Mouse (Mus musculus) hindbrain, embryonic 13.5 days (tissue): ENCODE measurements around the gene Cth. TPM values are rescaled to one million over a fixed set of nuclear protein-coding genes. Genes with fewer than 3 reads are reported as not detected.
A peak's percentile ranks its signal among the peaks of the same experiment; 100 is the strongest.
"Not testable (repeated sequence)": the region's sequence is repeated elsewhere in the genome, so short reads cannot be mapped to it uniquely, and the experiment has no call there.

Experiments
- ATAC-seq: fragments of 200-750 bp; cut with Nextera tagmentation; 2 replicates; pipeline ENCODE4 v1.8.0; 2017; ENCODE audit warnings: moderate TSS enrichment; ENCODE audit not compliant: low FRiP score
- H3K27ac ChIP-seq: fragments of 300-500 bp; sonication (generic); 2 replicates; pipeline ENCODE4 v1.5.1; 2015; ENCODE audit warnings: inconsistent platforms, mild to moderate bottlenecking, moderate library complexity
- H3K27me3 ChIP-seq: fragments of 300-500 bp; sonication (generic); 2 replicates; pipeline ENCODE4 v1.6.1; 2015; ENCODE audit warnings: mild to moderate bottlenecking, inconsistent platforms
- H3K36me3 ChIP-seq: fragments of 300-500 bp; sonication (generic); 2 replicates; pipeline ENCODE4 v1.6.1; 2015; ENCODE audit warnings: mild to moderate bottlenecking, inconsistent platforms
- H3K4me1 ChIP-seq: fragments of 300-500 bp; sonication (generic); replicated peaks from 2 replicates; pipeline ENCODE4 v1.6.1; 2015; ENCODE audit warnings: inconsistent platforms
- H3K4me2 ChIP-seq: fragments of 300-500 bp; sonication (generic); 2 replicates; pipeline ENCODE4 v1.6.1; 2015; ENCODE audit warnings: inconsistent platforms, mild to moderate bottlenecking, moderate library complexity
- H3K4me3 ChIP-seq: fragments of 300-500 bp; sonication (generic); 2 replicates; pipeline ENCODE4 v1.5.1; 2015; ENCODE audit warnings: mild to moderate bottlenecking, inconsistent platforms
- H3K9ac ChIP-seq: fragments of 300-500 bp; sonication (generic); 2 replicates; pipeline ENCODE4 v1.6.1; 2015; ENCODE audit warnings: mild to moderate bottlenecking, inconsistent platforms
- H3K9me3 ChIP-seq: fragments of 300-500 bp; sonication (generic); 2 replicates; pipeline ENCODE4 v1.6.1; 2016; ENCODE audit warnings: inconsistent platforms
- WGBS: fragments of 180-500 bp; shearing (Covaris S2); methylation state at CpG from one replicate; pipeline ENCODE4 v1.1.7; 2015; 5-methylcytosine and 5-hydroxymethylcytosine counted together
- polyA plus RNA-seq: library from polyadenylated mRNA; unstranded; fragments of >200 nt; fragmentation: Nextera tagmentation; extraction: Ambion mirVana; gene quantifications from 2 replicates; pipeline ENCODE4 v1.2.1, GENCODE M21; 2015

Gene Cth
- 3.1 and 3.2 TPM in 2 replicates for polyA plus RNA-seq

DNA sequence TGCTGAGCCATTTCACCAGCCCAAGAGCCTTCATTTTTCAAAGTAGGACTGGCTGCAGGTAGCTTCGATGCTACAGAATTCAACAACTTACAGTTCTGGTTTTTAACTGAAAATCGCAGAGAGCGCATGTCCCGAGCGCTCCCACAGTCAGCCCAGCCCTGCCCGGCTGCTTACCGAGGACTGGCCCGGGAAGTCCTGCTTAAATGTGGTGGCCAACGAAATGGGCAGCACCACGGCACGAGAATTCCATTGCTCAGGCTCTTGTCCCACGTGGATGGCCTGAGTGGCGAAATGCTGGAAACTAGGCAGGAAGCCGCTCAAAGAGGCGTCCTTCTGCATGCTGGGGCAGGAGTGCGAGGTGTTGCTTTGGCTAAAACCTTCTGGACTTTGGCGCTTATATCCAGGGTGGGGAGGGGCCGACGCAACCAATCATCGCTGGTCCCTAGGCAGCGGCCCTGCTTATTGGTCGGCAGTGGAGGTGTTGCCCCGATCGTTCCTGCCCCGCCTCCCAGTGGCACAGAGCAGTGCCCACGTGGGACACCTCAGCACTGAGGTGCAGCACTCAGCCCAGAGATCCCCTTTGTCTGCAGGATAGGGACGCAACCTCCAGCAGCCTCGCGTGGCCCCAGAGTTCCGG, at the start of gene Cth:
TSS of gene Cth (minus strand) at position 386 of the 637 bp plus-strand sequence.
- H3K4me3 ChIP-seq, result peak within 1 kb of the TSS; percentile 56
- no peaks in the 10 kb centered on the region for H3K27me3 ChIP-seq
- H3K4me1 ChIP-seq, result peaks cover 6% of the 10 kb centered on the region
- H3K9me3 ChIP-seq, result no peaks in the 10 kb centered on the region
- WGBS, result 1% methylated on average over 30 of the region's 30 CpGs
- peak within 1 kb of the TSS; percentile 62 for H3K9ac ChIP-seq
- ATAC-seq, result peak; percentile 100
- peak within 1 kb of the TSS; percentile 94 for H3K4me2 ChIP-seq
- H3K36me3 ChIP-seq, result no peaks in the 10 kb centered on the region
- H3K27ac ChIP-seq, result no peak within 1 kb of the TSS

DNA sequence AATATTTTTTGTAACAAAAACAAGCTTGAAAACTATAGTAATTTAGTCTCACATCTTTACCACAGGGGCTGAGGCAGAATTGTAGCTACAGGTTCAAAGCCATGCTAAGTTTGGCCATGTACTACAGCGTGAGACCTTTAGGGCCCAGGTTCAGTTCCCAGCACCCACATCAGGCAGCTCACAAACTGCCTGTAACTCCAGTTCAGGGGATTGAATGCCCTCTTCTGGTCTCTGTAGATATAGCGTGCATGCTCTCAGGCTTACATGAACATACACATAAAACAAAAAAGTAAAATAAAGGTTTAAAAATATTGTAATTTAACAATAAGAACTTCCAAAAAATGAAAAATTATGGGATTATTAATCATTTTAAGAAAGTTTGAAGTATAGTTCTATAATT, 48.4 kb upstream of the Cth start:
- H3K4me1 ChIP-seq, result no peaks in the 10 kb centered on the region
- ATAC-seq, result no peak
- no peaks in the 10 kb centered on the region for H3K9me3 ChIP-seq
- no peak overlapping the region for H3K4me3 ChIP-seq
- no peak overlapping the region for H3K9ac ChIP-seq
- no peak overlapping the region for H3K27ac ChIP-seq
- 96% methylated on average over 2 of the region's 2 CpGs for WGBS
- H3K36me3 ChIP-seq, result peaks cover 5% of the 10 kb centered on the region
- H3K27me3 ChIP-seq, result no peaks in the 10 kb centered on the region
- H3K4me2 ChIP-seq, result no peak overlapping the region

DNA sequence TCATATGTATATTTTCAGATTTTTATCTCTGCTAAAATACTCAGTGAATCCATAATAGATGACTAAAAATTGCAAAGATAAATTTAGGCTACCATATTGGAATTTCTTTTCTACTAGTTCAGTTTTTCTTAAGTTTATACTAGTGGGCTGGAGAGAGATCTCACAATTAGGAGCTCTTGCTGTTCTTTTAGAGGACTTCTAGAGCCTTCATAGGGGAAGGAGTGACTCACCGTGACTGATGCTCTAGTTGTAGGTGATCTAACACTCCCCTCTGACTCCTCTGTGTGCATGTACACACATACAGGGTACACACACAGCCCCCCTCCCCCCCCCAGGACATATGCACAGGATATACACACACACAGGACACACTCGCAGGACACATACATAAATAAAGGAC, 46.3 kb upstream of the Cth start:
- Histone ChIP-seq H3K36me3 (peaks cover 5% of the 10 kb centered on the region), H3K4me3 (no peak overlapping the region), H3K4me2 (no peak overlapping the region), H3K9me3 (no peaks in the 10 kb centered on the region), H3K9ac (no peak overlapping the region), H3K27ac (no peak overlapping the region), H3K4me1 (no peaks in the 10 kb centered on the region), H3K27me3 (no peaks in the 10 kb centered on the region)
- 92% methylated on average over 2 of the region's 2 CpGs for WGBS
- no peak for ATAC-seq

GRCm38 (mm10) chr3:157957320-157957719, 32.4 kb upstream of the Cth start:
- Histone ChIP-seq H3K27me3 (no peaks in the 10 kb centered on the region), H3K4me1 (no peaks in the 10 kb centered on the region), H3K4me2 (no peak overlapping the region), H3K36me3 (peaks cover 2% of the 10 kb centered on the region), H3K4me3 (no peak overlapping the region), H3K9ac (no peak overlapping the region), H3K9me3 (no peaks in the 10 kb centered on the region), H3K27ac (no peak overlapping the region)
- no peak for ATAC-seq

- H3K9me3 ChIP-seq, result no peaks in the 10 kb centered on the region
- H3K27ac ChIP-seq, result no peak overlapping the region
- H3K4me3 ChIP-seq, result no peak overlapping the region
- no peak overlapping the region for H3K9ac ChIP-seq
- H3K36me3 ChIP-seq, result no peaks in the 10 kb centered on the region
- H3K4me1 ChIP-seq, result 0 out of 2 replicates have a peak, but pooled peaks cover 6% of the 10 kb centered on the region
- H3K4me2 ChIP-seq, result no peak overlapping the region
- 99% methylated on average over 3 of the region's 3 CpGs for WGBS
- no peak for ATAC-seq
- H3K27me3 ChIP-seq, result no peaks in the 10 kb centered on the region
Observed at GRCm38 (mm10) chr3:157956201-157956600, 31.3 kb upstream of the Cth start.

- Histone ChIP-seq H3K36me3 (no peaks in the 10 kb centered on the region), H3K27ac (no peak overlapping the region), H3K4me1 (peaks cover 14% of the 10 kb centered on the region; the same call in 1 of the 2 replicates), H3K4me2 (no peak overlapping the region), H3K27me3 (no peaks in the 10 kb centered on the region), H3K4me3 (no peak overlapping the region), H3K9ac (no peak overlapping the region), H3K9me3 (no peaks in the 10 kb centered on the region)
- 88% methylated on average over 2 of the region's 2 CpGs for WGBS
- no peak for ATAC-seq
Observed at GRCm38 (mm10) chr3:157955466-157955865, 30.6 kb upstream of the Cth start.

- no peak overlapping the region for H3K27ac ChIP-seq
- no peak for ATAC-seq
- no peaks in the 10 kb centered on the region for H3K36me3 ChIP-seq
- 91% methylated on average over 2 of the region's 2 CpGs for WGBS
- no peaks in the 10 kb centered on the region for H3K27me3 ChIP-seq
- no peaks in the 10 kb centered on the region for H3K9me3 ChIP-seq
- H3K4me1 ChIP-seq, result peaks cover 33% of the 10 kb centered on the region
- no peak overlapping the region for H3K4me2 ChIP-seq
- H3K9ac ChIP-seq, result no peak overlapping the region
- H3K4me3 ChIP-seq, result no peak overlapping the region
Observed at GRCm38 (mm10) chr3:157952716-157953115, 27.8 kb upstream of the Cth start.

GRCm38 (mm10) chr3:157947383-157948280, 22.8 kb upstream of the Cth start:
- Histone ChIP-seq H3K9me3 (no peaks in the 10 kb centered on the region), H3K4me2 (peak overlapping the region; percentile 97), H3K4me1 (peaks cover 38% of the 10 kb centered on the region), H3K27ac (peak overlapping the region; percentile 99), H3K27me3 (peaks cover 4% of the 10 kb centered on the region), H3K36me3 (no peaks in the 10 kb centered on the region), H3K4me3 (peak overlapping the region; percentile 99), H3K9ac (peak overlapping the region; percentile 99)
- peak; percentile 82 for ATAC-seq
- WGBS, result 0% methylated on average over 85 of the region's 93 CpGs

DNA sequence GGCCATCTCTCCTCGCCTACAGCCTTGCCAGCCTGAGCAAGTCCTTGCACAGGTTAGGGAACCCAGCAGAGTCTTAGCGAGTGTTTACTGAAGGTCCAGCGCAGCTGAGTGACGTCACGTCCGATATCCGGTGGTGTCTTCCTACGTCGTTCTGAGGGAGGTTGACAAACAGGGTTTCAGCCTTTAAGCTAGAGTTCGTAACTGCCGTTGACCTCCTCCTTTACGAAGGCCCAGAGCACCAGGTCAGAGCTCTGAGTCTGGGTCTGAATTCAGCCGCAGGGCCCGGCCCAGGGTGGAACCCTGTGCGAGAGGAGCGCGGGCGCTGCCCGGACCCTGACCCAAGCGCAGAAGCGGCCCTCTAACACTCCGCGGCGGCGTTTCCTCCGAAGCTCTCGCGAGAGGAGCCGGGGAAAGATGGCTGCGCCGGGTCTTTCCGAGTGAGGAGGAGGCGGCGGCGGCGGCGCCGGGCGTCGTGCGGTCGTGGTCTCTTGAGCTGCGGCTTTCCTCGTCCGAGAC, 22.0 kb upstream of the Cth start, which contains the start of gene Ankrd13c:
TSS of gene Ankrd13c (plus strand) at position 397 of the 516 bp plus-strand sequence.
- peak within 1 kb of the TSS; percentile 99 for H3K9ac ChIP-seq

GRCm38 (mm10) chr3:157938585-157938984, 13.7 kb upstream of the Cth start:
- ATAC-seq, result no peak
- 82% methylated on average over 2 of the region's 2 CpGs for WGBS
- no peak overlapping the region for H3K9ac ChIP-seq
- H3K4me2 ChIP-seq, result no peak overlapping the region
- H3K36me3 ChIP-seq, result no peaks in the 10 kb centered on the region
- peaks cover 3% of the 10 kb centered on the region for H3K27me3 ChIP-seq
- no peak overlapping the region for H3K27ac ChIP-seq
- H3K9me3 ChIP-seq, result no peaks in the 10 kb centered on the region
- no peaks in the 10 kb centered on the region for H3K4me1 ChIP-seq
- H3K4me3 ChIP-seq, result no peak overlapping the region

More for the DNA sequence above, 22.0 kb upstream of the Cth start, which contains the start of gene Ankrd13c:
- Histone ChIP-seq H3K27me3 (peaks cover 4% of the 10 kb centered on the region), H3K9me3 (no peaks in the 10 kb centered on the region), H3K27ac (peak within 1 kb of the TSS; percentile 99), H3K4me3 (peak within 1 kb of the TSS; percentile 99), H3K4me2 (peak within 1 kb of the TSS; percentile 97), H3K36me3 (no peaks in the 10 kb centered on the region), H3K4me1 (peaks cover 38% of the 10 kb centered on the region)
- peak; percentile 99 for ATAC-seq
- WGBS, result under 1% methylated on average over 45 of the region's 45 CpGs

DNA sequence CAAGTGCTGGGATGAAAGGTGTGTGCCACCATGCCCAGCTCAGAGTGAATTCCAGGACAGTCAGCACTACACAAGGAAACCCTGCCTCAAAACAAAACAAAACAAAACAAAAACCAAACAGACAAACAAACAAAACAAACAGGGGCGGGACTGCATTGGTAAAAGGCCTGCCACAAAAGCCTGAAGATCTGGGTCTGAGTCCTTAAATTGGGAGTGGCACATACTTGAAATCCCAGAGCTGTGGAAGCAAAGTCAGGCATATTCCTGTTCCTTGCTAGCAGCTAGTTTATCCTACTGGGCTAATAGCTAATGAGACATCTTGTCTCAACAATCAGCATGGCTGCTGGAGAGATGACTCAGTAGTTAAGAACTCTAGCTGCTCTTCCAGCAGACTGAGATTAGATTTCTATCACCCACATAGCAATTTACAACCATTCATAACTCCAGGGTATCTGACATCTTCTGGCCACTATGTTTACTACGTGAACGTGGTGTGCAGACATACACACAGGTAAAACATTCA, 9.5 kb upstream of the Cth start:
- H3K4me3 ChIP-seq, result no peak overlapping the region
- WGBS, result 87% methylated on average over 3 of the region's 3 CpGs
- H3K4me1 ChIP-seq, result no peaks in the 10 kb centered on the region
- H3K9ac ChIP-seq, result no peak overlapping the region
- H3K27me3 ChIP-seq, result no peaks in the 10 kb centered on the region
- H3K36me3 ChIP-seq, result no peaks in the 10 kb centered on the region
- no peak for ATAC-seq
- no peaks in the 10 kb centered on the region for H3K9me3 ChIP-seq
- no peak overlapping the region for H3K4me2 ChIP-seq
- H3K27ac ChIP-seq, result no peak overlapping the region

- not testable (repeated sequence) for H3K9ac ChIP-seq, H3K4me2 ChIP-seq, H3K27ac ChIP-seq, H3K4me3 ChIP-seq, H3K4me1 ChIP-seq, H3K9me3 ChIP-seq, H3K36me3 ChIP-seq, ATAC-seq, H3K27me3 ChIP-seq
- WGBS, result 65% methylated on average over 5 of the region's 6 CpGs
Observed at GRCm38 (mm10) chr3:157933223-157933622, 8.3 kb upstream of the Cth start.
